Mouse (Mus musculus) right cerebral cortex, adult 2 months (tissue): ENCODE data around the gene Ttc22.

Experiments
- DNase-seq, 2 experiments: peaks; one replicate each; pipeline ENCODE4 v3.0.0; 2021 to 2022; ENCODE audit warnings: low spot score in 2 of 2

Ttc22 gene

DNA sequence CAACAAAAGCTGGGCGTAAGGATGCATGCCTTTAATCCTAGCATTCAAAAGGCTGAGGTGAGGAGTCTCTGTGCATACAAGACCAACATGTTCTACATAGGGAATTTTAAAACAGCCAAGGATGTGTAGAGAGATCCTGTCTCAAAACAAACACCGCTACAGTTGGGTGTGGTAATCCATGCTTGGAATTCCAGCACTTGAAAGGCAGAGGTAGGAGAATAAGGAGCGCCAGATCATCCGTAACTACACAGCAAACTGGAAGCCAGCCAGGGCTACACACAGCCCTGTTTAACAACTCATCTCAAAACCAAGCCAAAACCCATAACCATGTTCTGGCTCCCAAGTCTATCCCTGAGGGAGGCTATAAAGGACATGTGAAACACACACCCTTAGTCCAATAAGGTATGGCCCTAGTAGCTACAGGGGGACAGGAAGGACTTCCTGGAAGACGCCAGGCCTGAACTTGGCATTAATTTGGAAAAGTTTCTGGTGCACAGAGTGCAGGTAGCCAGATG, 41.8 kb downstream of the Ttc22 start:
- no peak for DNase-seq

DNA sequence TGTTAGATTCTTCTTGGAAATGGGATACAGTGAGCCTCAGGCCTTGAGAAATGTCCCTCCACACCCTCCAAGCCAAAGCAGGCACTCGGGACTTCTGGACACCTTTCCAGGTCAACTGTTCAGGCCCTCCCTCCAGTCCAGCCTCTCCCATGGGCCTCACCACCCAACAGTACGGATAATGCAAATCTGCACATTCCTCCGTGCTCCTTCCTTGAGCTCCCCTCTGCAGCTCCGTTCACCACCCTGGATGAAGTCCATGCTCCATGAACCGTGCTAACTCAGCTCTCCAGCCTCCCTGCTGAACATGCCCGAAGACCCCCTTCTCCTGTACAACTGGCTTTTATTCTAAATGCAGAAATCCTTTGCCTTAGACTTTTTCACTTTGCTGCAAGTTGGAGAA, 42.5 kb downstream of the Ttc22 start:
- DNase-seq: no peak

DNA sequence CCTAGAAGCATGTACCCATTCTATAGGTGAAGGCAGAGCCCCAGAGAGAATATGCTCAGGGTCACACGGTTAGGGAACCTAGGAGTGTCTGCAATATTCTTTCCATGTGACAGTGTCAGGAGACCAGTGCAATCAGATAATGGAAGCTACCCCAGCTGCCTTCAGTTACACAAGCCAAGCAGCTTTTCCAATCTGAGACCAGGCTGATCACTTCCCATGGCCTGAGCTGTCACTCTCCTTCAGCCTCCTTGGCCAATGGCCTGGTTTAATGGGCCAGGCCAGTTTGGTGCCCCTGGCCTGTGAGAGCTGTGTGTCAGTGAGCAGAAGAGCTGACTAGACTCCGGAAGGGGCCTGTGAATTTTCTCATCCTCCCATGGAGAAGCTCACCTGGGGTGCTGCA, 43.0 kb downstream of the Ttc22 start:
- no peak for DNase-seq

DNA sequence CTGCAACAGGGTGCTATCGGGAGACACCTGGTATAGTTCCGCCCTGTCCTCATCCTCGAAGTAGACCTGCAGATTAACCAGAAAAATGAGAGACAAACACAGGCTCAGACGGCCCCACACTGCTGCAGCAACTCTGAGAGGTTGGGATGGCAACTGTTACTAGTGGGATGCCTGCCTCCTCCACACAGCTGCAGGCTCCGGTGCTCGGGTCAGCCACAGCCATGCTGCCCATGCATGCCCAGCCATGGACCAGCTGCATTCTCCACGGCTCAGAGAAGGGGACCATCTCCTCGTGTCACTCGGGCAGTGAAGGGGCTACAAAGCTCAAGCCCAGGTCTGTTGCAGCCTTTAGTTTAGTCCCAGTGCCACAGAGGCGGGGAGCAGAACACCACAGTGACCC, 43.4 kb downstream of the Ttc22 start:
- no peak for DNase-seq

DNA sequence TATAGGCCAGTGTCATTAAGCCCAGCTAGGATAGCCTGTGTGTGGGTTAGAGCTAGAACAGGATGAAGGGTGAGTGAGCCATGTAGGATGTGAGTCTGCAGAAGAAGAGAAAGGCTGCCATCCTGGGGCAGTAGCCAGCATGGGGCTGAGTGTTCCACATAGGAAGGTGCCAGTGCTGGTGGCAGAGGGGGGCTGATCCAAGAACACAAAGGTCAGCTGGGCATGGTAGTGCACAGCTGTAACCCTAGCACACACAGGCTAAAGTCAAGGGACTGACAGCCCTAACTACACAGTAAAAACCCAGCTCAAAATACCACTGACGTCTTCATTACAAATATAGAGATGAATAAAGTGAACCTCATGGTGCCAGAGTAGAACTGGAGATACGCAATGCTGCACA, 44.3 kb downstream of the Ttc22 start:
- DNase-seq: no peak

DNA sequence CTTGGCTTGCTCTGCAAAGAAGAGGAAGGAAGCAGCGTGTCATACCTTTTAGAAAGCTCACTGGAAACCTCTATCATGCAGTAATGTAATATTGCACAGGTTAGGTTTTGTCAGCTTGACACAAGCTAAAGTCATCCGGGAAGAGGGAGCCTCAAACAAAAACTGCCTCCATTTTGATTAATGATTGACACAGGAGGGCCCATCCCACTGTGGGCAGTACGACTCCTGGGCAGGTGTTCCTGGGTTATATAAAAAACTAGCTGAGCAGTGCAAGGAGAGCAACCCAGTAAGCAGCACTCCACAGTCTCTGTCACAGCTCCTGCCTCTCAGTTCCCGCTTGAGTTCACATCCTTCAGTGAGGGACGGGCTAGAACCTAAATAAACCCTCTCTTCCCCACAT, 54.5 kb downstream of the Ttc22 start:
- no peak for DNase-seq

DNA sequence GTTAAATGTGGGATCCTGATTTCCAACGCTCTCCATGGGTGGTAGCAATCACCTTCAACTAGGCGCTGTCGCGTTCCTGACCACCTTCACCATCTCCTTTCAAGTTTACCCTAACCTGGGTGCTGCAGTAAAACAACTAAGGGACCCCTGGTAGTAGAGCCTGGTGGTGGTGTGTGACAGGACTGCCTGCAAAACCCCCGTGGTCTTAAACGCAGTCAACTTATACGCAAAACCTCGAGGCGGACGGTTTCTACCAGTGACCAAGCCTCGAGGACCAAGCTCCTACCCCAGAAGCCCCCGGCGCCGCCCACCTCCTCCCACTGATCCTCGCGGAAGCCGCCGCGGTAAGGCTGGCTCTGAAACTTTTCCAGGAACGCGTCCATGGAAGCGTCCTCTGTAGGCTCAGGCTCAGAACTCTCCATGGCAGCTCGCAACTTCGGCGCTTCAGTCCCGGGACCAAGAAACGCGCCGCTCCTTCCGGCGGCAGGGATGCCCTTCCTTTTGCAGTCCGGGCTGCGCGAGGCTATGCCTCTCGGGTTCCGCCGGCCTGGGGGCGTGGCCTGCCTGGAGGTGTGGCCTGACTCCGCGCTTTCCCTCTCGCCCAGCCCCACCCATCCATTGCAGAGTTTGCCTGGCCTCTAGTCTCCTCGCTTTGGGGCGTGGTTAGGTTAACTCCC, 56.3 kb downstream of the Ttc22 start, which contains the start of gene Ttc4:
Ttc4 (minus strand) TSS at position 503 of the 677 bp plus-strand sequence.
- DNase-seq: peak; percentile 82 to 87

DNA sequence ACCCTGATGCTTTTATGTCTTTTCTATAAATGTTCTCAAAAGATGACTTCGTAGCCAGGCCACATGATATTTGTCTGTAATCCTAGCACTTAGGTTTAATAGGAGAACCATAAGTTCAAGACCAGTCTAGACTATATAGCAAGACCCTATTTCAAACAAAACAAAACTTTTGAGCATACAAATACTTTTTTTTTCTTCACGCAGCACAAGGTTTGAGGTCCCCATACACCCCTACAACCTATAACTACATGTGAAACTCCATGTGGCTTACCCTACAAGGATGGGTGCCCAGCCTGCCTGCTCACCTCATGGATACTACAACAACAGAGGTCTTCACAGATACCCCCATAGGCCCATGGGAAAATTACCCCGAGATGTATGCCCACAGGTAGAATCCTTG, 56.9 kb downstream of the Ttc22 start:
- no peak for DNase-seq

DNA sequence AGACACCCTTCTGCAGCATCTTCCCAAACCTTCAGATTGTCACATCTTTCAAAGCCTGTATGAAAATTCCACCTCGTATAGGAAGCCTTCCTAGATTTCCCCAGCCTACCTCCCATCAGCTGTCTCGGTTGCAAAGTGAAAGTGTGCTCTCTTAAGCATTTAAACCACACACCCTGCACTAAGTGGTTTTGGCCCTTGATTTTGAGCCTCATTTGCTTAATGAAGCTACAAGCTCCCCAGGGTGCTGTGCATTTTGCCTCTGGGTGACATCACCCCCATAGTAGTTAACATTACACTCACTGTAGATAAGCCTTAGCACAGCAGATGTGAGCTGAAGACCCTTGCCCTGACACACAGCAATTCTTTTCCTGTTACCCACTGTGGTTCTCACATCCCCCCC, 58.7 kb downstream of the Ttc22 start:
- no peak for DNase-seq

DNA sequence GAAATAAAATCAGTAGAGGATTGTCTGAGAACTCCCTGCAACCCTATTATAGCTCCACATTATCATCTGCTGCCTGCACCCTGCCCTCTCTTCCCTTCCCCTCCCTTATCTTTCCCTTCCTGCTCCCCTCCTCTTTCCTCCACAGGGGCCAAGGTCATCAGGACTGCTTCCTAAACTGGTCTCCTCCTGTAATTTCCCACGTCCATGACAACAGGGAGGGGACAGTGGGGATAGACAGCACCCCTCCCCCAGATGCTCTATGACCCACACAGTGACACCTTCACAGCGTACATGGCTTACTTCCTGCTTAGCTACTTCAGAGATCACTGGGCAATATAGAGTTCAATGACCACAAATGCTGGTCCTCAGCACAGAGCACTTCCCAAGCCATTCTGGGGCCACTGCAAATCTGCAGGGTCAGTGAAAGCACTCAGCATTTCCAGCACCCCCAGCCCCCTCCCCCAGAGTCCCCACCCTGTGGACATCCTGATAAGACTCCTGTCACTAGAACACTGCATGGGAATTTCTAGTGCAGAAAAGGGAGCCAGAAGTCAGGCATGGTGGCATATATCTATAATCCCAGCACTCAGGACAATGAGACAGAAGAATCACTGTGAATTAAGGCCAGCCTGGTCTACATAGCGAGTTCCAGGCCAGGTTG, 66.5 kb downstream of the Ttc22 start:
- no peak for DNase-seq
